Mouse (Mus musculus): ENCODE data around the gene Myo1d. TPM values are rescaled to one million over a fixed set of nuclear protein-coding genes. Genes with fewer than 3 reads are reported as not detected.

The Myo1d gene
- polyA plus RNA-seq, 1 experiment from 2014 or later, result 8.3 TPM

GRCm38 (mm10) chr11:80481409-80482050, 298.3 kb downstream of the Myo1d start:
- peak overlapping the region; percentile 8; the same call in 1 of the 2 replicates for H3K9ac ChIP-seq
- 0 out of 2 replicates have a peak overlapping the region, but pooled peaks have one; percentile 9 for H3K4me3 ChIP-seq
- peaks cover 9% of the 10 kb centered on the region; the same call in 1 of the 2 replicates for H3K27me3 ChIP-seq
- H3K4me2 ChIP-seq (replicated peaks), result peak overlapping the region; percentile 27; the same call in 1 of the 2 replicates
- H3K36me3 ChIP-seq, result peaks cover 3% of the 10 kb centered on the region; the same call in 1 of the 2 replicates
- no peak overlapping the region for H3K27ac ChIP-seq
- ATAC-seq (ENCODE audit: insufficient number of reproducible peaks, insufficient read depth, low FRiP score, low TSS enrichment), result no peak
- no peaks in the 10 kb centered on the region for H3K9me3 ChIP-seq
- WGBS, result 75% methylated on average over 13 of the region's 13 CpGs
- peaks cover 52% of the 10 kb centered on the region for H3K4me1 ChIP-seq

GRCm38 (mm10) chr11:80479906-80480866, 299.6 kb downstream of the Myo1d start:
- Histone ChIP-seq H3K9me3 (no peaks in the 10 kb centered on the region), H3K4me1 (peaks cover 44% of the 10 kb centered on the region), H3K4me3 (peak overlapping the region; percentile 72), H3K27ac (peak overlapping the region; percentile 32; the same call in 1 of the 2 replicates), H3K9ac (peak overlapping the region; percentile 40; the same call in 1 of the 2 replicates), H3K27me3 (peaks cover 9% of the 10 kb centered on the region; the same call in 1 of the 2 replicates), H3K36me3 (peaks cover 3% of the 10 kb centered on the region; the same call in 1 of the 2 replicates), H3K4me2 (replicated peaks) (peak overlapping the region; percentile 80)
- 80% methylated on average over 31 of the region's 31 CpGs for WGBS
- no peak for ATAC-seq (ENCODE audit: insufficient number of reproducible peaks, insufficient read depth, low FRiP score, low TSS enrichment)

- Histone ChIP-seq H3K4me1 (peaks cover 39% of the 10 kb centered on the region), H3K9ac (peak overlapping the region; percentile 40; the same call in 1 of the 2 replicates), H3K9me3 (no peaks in the 10 kb centered on the region), H3K36me3 (peaks cover 5% of the 10 kb centered on the region; the same call in 1 of the 2 replicates), H3K4me3 (peak overlapping the region; percentile 72), H3K27me3 (peaks cover 6% of the 10 kb centered on the region; the same call in 1 of the 2 replicates), H3K4me2 (replicated peaks) (peak overlapping the region; percentile 80), H3K27ac (peak overlapping the region; percentile 32; the same call in 1 of the 2 replicates)
- ATAC-seq (ENCODE audit: insufficient number of reproducible peaks, insufficient read depth, low FRiP score, low TSS enrichment), result no peak
- WGBS, result 47% methylated on average over 5 of the region's 5 CpGs
Observed at GRCm38 (mm10) chr11:80479425-80479824, 300.4 kb downstream of the Myo1d start.

GRCm38 (mm10) chr11:80478694-80479412, 301.0 kb downstream of the Myo1d start:
- Histone ChIP-seq H3K27ac (0 out of 2 replicates have a peak overlapping the region, but pooled peaks have one; percentile 32), H3K36me3 (peaks cover 10% of the 10 kb centered on the region; the same call in 1 of the 2 replicates), H3K9me3 (no peaks in the 10 kb centered on the region), H3K27me3 (peaks cover 6% of the 10 kb centered on the region; the same call in 1 of the 2 replicates), H3K4me1 (peaks cover 36% of the 10 kb centered on the region), H3K4me2 (replicated peaks) (peak overlapping the region; percentile 80), H3K9ac (peak overlapping the region; percentile 40; the same call in 1 of the 2 replicates), H3K4me3 (peak overlapping the region; percentile 72)
- 60% methylated on average over 14 of the region's 14 CpGs for WGBS
- no peak for ATAC-seq (ENCODE audit: insufficient number of reproducible peaks, insufficient read depth, low FRiP score, low TSS enrichment)

DNA sequence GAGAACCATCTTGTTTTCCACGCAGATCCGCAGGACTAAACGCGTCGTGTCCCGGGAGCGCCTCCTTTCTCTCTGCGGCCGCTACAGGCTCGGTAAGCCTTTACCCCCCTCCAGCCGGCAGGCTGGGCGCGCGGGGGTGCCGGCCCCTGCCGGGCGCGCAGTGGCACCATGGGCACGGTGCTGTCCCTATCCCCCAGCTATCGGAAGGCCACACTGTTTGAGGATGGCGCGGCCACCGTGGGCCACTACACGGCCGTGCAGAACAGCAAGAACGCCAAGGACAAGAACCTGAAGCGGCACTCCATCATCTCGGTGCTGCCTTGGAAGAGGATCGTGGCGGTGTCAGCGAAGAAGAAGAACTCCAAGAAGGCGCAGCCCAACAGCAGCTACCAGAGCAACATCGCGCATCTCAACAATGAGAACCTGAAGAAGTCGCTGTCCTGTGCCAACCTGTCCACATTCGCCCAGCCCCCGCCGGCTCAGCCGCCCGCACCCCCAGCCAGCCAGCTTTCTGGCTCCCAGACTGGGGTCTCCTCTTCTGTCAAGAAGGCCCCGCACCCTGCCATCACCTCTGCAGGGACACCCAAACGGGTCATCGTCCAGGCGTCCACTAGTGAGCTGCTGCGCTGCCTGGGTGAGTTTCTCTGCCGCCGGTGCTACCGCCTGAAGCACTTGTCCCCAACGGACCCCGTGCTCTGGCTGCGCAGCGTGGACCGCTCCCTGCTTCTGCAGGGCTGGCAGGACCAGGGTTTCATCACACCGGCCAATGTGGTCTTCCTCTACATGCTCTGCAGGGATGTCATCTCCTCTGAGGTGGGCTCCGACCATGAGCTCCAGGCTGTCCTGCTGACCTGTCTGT, 302.3 kb downstream of the Myo1d start:
- peaks cover 20% of the 10 kb centered on the region; the same call in 1 of the 2 replicates for H3K36me3 ChIP-seq
- 14% methylated on average over 55 of the region's 55 CpGs for WGBS
- peak overlapping the region; percentile 80 for H3K4me2 ChIP-seq (replicated peaks)
- no peaks in the 10 kb centered on the region for H3K9me3 ChIP-seq
- H3K4me3 ChIP-seq, result peak overlapping the region; percentile 72
- peak overlapping the region; percentile 66 for H3K9ac ChIP-seq
- ATAC-seq (ENCODE audit: insufficient number of reproducible peaks, insufficient read depth, low FRiP score, low TSS enrichment), result no peak
- peak overlapping the region; percentile 82 for H3K27ac ChIP-seq
- H3K4me1 ChIP-seq, result peaks cover 33% of the 10 kb centered on the region
- H3K27me3 ChIP-seq, result peaks cover 6% of the 10 kb centered on the region; the same call in 1 of the 2 replicates

- Histone ChIP-seq H3K4me2 (replicated peaks) (peak within 1 kb of the TSS; percentile 80), H3K9ac (peak within 1 kb of the TSS; percentile 66), H3K36me3 (peaks cover 26% of the 10 kb centered on the region; the same call in 1 of the 2 replicates), H3K4me1 (peaks cover 32% of the 10 kb centered on the region), H3K9me3 (no peaks in the 10 kb centered on the region), H3K4me3 (peak within 1 kb of the TSS; percentile 72), H3K27ac (peak within 1 kb of the TSS; percentile 82), H3K27me3 (peaks cover 6% of the 10 kb centered on the region; the same call in 1 of the 2 replicates)
- peak; percentile 84 for ATAC-seq (ENCODE audit: insufficient number of reproducible peaks, insufficient read depth, low FRiP score, low TSS enrichment)
- WGBS, result under 1% methylated on average over 101 of the region's 116 CpGs
Observed at GRCm38 (mm10) chr11:80476222-80477189, 303.3 kb downstream of the Myo1d start, which contains the start of gene Cdk5r1. Gene Cdk5r1, plus strand, starts transcription at chr11:80477023.

DNA sequence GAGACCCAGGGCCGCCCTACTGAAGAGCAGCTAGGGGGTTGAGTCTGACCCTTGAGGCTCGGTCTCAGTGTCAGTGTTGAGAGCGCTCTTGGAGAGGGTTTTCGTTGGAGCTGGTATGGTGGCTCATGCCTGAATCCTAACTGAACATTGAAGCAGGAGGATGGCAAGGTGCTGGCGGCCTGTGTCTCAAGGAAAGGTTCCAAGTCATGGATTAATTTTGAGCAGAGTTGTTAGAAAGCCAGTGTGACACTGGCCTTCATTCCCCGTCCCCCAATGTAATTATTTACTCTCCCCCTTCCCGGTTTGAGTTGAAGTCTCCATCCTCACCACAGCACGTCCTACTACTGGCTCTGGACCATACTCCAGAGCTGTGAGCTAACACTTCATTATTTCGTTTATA, 304.3 kb downstream of the Myo1d start:
- Histone ChIP-seq H3K4me3 (no peak overlapping the region), H3K9me3 (no peaks in the 10 kb centered on the region), H3K4me1 (peaks cover 26% of the 10 kb centered on the region), H3K9ac (no peak overlapping the region), H3K4me2 (replicated peaks) (no peak overlapping the region), H3K36me3 (peaks cover 30% of the 10 kb centered on the region), H3K27me3 (peaks cover 6% of the 10 kb centered on the region; the same call in 1 of the 2 replicates), H3K27ac (no peak overlapping the region)
- no peak for ATAC-seq (ENCODE audit: insufficient number of reproducible peaks, insufficient read depth, low FRiP score, low TSS enrichment)
- WGBS, result 85% methylated on average over 9 of the region's 9 CpGs

- peak overlapping the region; percentile 51; the same call in 1 of the 2 replicates for H3K27ac ChIP-seq
- 93% methylated on average over 11 of the region's 11 CpGs for WGBS
- H3K4me3 ChIP-seq, result no peak overlapping the region
- H3K4me1 ChIP-seq, result peaks cover 23% of the 10 kb centered on the region
- no peaks in the 10 kb centered on the region for H3K9me3 ChIP-seq
- peaks cover 37% of the 10 kb centered on the region for H3K36me3 ChIP-seq
- H3K4me2 ChIP-seq (replicated peaks), result no peak overlapping the region
- no peak overlapping the region for H3K9ac ChIP-seq
- peaks cover 6% of the 10 kb centered on the region; the same call in 1 of the 2 replicates for H3K27me3 ChIP-seq
- ATAC-seq (ENCODE audit: insufficient number of reproducible peaks, insufficient read depth, low FRiP score, low TSS enrichment), result no peak
Observed at GRCm38 (mm10) chr11:80474846-80475245, 305.0 kb downstream of the Myo1d start.

GRCm38 (mm10) chr11:80474175-80474691, 305.6 kb downstream of the Myo1d start:
- WGBS, result 68% methylated on average over 2 of the region's 2 CpGs
- Histone ChIP-seq H3K4me3 (no peak overlapping the region), H3K4me2 (replicated peaks) (no peak overlapping the region), H3K36me3 (peaks cover 43% of the 10 kb centered on the region), H3K4me1 (peaks cover 17% of the 10 kb centered on the region), H3K9ac (no peak overlapping the region), H3K27me3 (peaks cover 6% of the 10 kb centered on the region; the same call in 1 of the 2 replicates), H3K27ac (no peak overlapping the region), H3K9me3 (no peaks in the 10 kb centered on the region)
- ATAC-seq (ENCODE audit: insufficient number of reproducible peaks, insufficient read depth, low FRiP score, low TSS enrichment), result no peak
